Mouse (Mus musculus): ENCODE data around the gene Pcdh9.

Gene Pcdh9

DNA sequence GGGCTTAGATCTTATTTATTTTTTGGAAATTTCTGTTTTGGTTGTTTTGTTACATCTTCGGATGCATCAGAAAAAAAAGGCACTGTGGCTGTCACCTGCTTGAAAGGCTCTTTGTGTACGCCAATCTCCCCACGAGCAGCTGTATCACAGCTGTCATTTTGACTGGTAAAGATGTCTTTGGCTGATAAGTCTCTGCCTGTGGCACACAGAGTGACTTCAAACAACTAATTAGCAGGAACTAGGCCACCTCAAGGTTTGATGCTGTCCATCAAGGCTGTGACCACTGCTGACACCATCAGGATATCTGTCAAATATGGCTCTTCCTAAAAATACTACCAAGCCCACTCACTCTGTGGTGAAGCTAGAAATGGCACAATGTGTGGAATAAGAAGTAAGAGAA, 336.7 kb downstream of the Pcdh9 start:
- DNase-seq (ENCODE audit: low spot score) = no peak

DNA sequence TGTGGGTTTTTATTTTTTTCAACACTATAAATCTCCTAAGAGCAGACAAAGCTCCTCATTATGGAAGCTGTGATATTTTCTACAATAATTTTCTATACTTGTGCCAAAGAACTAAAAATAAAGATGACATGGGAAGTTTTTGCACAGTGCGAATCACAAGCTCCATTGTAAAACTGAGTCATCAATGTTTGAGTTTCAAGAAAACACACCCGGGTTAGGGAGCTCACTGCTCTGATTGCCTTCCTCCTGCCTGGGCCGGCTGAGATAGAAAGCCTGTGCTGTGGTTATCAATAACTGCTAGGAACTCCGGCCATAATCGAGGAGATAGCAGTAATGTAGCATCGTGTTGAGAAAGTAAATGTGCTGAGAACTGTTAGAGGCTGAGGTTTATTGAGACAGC, 344.9 kb downstream of the Pcdh9 start:
- DNase-seq (ENCODE audit: low spot score) = no peak

GRCm38 (mm10) chr14:93543970-93544627, 346.4 kb downstream of the Pcdh9 start:
- no peak for DNase-seq (ENCODE audit: low spot score)

DNA sequence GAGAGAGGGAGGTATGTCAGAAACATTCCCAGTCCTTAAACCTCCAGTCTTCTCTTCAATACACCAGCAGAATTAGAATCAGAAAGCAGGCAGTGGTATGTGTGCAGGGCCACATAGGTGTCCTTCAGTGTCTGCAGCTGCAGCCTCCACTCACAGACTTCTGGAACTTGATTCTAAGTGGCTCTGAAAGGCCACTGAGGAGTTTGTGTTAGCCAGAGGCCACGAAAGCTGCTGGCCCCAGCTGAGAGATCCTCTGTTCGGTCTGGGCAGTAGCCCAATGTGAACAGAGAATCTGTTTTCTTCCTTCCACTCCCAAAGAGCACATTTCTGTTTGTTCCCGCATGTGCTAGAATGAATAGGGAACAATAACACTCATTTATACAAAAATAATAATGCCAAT, 346.9 kb downstream of the Pcdh9 start:
- DNase-seq (ENCODE audit: low spot score) = no peak

DNA sequence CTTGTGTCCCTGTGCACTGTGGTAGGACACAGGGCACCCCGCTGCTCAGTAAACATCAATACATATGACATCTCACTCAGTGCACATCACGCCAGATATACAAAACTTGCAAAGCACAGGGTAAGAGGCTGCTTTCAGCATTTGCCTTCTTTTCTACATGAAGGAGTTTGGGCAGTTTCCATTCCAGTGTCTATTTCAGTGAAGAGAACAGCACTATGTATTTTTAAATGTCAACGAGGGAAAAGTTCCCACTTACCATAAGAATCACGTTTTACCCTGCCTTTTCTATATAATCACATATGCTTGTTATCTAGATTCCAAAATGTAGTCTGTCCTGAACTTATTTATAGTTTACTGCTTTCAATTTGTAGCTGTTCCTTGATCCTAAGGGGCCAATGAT, 355.6 kb downstream of the Pcdh9 start:
- DNase-seq (ENCODE audit: low spot score) = no peak

- no peak for DNase-seq (ENCODE audit: low spot score)
Observed at GRCm38 (mm10) chr14:93523430-93523829, 367.0 kb downstream of the Pcdh9 start.

DNA sequence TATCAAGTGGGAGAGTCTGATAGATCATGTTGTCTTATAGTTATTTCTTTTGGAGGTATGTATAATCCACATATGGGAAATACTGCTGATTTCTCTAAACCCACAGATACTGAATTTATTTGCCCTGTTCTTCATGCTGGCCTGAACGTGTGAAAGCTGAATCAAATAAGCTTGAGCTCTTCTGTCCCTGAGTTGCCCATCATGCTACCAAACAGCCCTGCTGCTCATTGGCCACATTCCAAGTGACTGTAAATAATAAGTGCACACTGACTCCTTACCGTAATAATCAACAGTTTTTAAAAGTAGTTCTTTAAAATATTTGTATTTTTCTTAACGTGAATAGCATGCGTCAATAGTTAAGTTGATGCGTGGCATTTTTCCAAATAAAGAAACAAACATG, 370.3 kb downstream of the Pcdh9 start:
- DNase-seq (ENCODE audit: low spot score) = no peak

DNA sequence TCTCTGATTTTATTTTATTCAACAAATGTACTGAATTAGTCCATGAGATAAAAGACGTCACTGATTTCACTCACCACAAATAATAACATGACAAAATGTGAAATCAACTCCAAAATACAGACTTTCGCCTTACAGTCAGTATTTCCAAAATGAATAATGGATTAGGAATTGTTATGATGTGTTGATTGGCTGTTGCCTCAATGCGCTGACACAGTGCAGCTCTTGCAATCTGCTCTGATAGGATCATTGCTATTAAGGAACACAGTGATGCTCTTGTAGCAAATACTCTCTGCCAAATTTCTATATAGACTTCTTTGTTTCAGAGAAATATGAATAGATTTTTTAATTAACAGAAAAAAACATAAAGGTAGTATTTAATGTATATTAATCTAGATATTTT, 373.8 kb downstream of the Pcdh9 start:
- DNase-seq (ENCODE audit: low spot score) = no peak

DNA sequence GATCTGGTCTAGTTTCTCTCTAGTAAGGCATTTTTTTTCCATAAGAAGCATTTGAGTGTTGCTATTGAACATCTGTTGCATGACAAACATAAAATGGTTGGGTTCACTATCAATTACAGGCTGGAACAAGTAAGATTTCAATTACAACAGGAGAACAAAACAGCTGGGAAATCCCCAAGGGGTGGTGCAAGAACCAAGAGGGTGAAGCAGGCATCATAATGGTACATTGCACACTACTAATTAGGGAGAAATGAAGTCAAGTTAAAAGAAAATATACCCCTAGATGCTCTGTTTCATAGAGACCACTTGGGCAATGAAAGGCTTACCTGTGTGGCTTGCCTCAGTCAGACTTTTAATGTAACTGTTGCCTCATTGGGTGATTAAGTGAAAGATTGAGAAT, 384.4 kb downstream of the Pcdh9 start:
- DNase-seq (ENCODE audit: low spot score) = no peak

GRCm38 (mm10) chr14:93498813-93499690, 391.4 kb downstream of the Pcdh9 start:
- DNase-seq (ENCODE audit: low spot score) = peak; percentile 68

- peak; percentile 46 for DNase-seq (ENCODE audit: low spot score)
Observed at GRCm38 (mm10) chr14:93474991-93475390, 415.5 kb downstream of the Pcdh9 start.

DNA sequence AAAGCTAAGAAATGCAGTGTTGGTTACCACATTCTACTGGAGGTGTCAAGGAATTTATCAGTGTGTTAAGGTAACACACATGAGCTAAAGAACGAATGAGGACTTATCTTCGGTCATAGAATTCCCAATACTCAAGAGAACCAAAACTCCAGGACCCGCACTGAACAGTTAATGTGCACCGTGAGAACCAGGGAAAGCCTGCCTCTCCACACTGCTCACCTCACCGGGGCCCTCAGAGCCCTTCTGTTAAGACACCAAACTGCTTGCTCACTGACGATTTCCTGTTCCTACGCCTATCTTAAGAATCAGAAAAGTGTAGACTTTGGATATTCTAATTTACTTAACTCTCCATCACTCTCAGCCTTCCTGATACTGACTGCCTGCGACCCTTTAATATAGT, 418.0 kb downstream of the Pcdh9 start:
- no peak for DNase-seq (ENCODE audit: low spot score)

DNA sequence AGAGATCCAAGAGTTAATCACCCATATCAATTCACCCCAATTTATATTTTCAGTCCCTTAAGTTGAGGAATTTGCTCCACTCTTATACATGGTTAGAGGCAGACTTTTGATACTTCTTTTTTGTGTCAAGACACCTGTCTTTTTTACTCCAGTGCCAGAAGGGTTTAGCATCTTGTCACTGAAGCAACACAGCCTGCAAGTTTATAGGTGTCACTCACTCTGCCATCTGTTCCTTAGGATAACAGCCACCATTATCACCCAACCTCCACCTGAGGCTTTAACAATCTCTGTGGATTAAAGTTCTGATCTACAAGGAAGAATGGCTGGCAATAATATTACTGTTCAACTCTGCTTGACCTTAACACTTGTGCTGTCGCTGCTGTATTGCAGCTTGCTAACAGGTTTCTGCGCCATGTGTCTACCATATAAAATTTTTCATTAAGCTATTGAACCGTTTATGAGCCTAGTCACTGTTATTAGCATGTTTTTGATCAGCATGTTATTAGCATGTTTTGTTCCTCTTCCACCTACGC, 427.1 kb downstream of the Pcdh9 start:
- no peak for DNase-seq (ENCODE audit: low spot score)

GRCm38 (mm10) chr14:93450930-93451665, 439.4 kb downstream of the Pcdh9 start:
- no peak for DNase-seq (ENCODE audit: low spot score)

DNA sequence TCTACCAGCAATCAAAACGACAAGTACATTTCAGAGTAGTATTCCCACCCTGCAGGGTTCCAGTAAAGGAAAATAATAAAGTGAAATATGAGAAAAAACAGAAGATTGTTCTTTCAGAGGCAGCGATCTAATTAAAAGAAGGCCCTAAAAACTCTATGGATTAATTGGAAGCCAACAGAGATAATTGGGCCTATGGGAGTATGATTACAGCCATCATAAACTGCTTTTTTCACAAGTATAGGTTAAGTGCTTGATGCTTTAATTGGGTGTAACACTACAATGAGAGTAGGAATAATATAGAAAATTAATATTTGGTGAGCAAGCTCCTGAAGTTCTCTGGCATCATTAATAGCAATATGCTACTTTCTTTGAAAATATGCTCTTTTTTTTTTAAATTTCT, 448.6 kb downstream of the Pcdh9 start:
- no peak for DNase-seq (ENCODE audit: low spot score)

- DNase-seq (ENCODE audit: low spot score) = no peak
Observed at GRCm38 (mm10) chr14:93437226-93437625, 453.3 kb downstream of the Pcdh9 start.

DNA sequence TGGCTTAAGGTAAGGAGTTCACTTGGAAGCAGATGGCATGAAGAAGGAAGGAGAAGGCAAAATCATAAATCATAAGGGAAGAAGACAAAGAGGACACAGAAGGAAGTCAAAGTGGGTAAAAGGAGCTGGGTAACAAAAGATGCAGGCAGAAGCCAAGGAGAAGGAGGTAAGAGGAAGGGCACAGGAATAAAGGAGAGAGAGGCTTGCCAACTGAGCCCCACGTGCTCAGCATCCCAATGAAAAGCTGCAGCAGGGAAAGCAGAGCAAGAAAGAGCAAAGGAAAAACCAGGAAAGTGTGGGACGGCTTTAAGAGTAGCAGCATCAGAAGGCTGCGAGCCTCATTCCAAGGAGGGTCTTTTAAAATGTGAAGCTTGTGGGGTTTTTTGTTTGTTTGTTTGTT, 473.7 kb downstream of the Pcdh9 start:
- no peak for DNase-seq (ENCODE audit: low spot score)

- no peak for DNase-seq (ENCODE audit: low spot score)
Observed at GRCm38 (mm10) chr14:93415496-93415895, 475.0 kb downstream of the Pcdh9 start.

GRCm38 (mm10) chr14:93409314-93409713, 481.2 kb downstream of the Pcdh9 start:
- DNase-seq (ENCODE audit: low spot score) = no peak

DNA sequence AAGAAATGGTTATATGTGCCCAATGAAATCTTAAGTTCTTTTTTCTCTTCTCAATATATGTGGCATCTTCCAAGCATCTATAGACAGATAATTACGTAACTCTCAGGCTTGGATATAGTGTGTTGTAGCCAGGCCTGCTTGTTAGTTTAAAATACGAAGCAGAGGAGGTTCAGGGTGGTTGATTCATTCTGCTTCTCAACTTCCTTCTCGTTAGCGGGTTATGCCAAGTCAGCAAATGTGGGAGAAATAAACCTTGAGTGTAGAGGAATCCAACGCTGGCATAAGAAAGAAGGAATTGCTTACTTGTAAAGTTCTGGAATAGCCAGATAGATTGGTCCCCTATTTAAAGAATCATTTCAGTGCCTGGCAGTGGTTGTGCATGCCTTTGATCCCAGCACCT, 482.7 kb downstream of the Pcdh9 start:
- no peak for DNase-seq (ENCODE audit: low spot score)

DNA sequence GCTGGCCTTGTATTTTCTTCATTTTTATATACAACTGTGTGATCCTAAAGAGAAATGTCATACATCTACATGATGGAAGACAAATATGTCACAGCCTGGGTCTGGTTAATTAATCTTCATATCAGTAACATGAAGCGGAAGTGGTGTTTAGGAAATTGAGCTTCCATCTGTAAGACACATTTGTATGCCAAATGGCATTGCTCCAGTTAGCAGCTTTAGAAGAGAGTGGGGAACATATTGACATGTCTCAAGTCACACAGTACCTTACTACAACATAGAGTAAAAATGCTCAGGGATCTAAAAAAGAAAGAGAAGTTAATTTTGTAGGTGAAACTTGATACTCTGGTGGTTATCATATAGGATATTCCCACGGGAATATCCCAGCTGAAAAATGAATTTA, 505.4 kb downstream of the Pcdh9 start:
- no peak for DNase-seq (ENCODE audit: low spot score)

DNA sequence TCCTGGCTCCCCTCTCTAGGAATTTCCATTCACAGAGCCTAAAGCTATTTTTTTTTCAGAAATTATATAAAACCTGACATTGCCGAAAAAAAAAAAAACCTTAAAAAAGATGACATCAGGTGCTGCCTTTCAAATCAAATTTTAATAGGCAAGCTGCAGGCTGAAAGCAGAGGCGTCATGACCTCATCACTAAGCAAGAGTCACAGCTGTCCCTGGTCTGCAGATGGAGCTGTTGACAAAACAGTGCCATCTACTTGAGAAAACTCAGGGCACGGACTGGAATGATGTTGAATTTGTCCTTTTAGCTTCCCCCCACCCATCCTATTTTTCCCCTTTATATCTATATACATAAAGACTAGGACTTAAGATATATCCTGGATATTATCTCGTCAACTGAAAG, 509.3 kb downstream of the Pcdh9 start:
- DNase-seq (ENCODE audit: low spot score) = no peak

DNA sequence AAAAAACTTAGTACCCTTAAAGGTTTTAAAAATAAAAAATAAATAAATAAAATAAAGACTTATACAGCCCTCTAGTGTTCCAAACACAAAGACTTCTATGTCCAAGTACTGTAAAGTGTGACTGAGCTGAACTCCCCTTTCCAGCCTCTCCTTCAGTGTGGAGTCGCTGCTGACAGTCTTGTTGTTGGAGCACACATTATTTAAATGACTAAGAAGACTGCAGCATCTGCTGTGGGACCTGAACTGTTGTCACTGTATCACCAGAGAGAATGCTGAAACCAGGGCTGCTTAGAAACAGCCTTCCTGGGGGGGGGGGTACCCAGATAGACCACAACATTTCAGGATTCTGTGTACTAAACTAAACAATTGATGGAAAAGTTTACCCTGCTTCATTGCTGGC, 509.7 kb downstream of the Pcdh9 start:
- no peak for DNase-seq (ENCODE audit: low spot score)

All from testis, postnatal 10 days (tissue).